Mouse (Mus musculus): Measurements from ENCODE around the gene Ablim1.

Gene Ablim1

DNA sequence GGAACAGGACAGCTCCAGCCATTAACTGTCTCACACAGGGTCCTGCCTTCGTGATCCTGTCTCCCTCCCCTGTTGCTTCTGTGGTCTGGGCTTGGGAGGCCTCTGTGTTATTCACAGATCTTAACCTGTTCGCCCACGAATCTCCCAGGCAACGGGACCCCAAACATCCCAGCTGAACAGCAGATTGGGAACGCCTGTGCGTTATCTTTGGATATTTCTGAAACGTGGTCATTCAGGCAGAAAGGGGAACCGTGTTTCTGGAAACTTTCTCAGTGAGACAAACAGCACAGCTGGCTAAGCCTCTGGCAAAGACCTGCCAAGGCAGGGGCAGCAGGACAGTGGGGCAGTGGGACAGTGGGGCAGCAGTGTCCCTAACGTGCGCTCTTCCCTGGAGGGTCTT lies 331.0 kb downstream of the Ablim1 start:
- no peak for DNase-seq (ENCODE audit: low read depth)
